Mouse (Mus musculus) ZHBTc4 (cell line): ENCODE data around the gene Slc39a13.
"Not testable (repeated sequence)": the region's sequence is repeated elsewhere in the genome, so short reads cannot be mapped to it uniquely, and the experiment has no call there.

Source experiments
- DNase-seq: peaks from one replicate; pipeline ENCODE4 v3.0.0-alpha.2; 2011; ENCODE audit warnings: low read depth, low spot score

The Slc39a13 gene

GRCm38 (mm10) chr2:91027391-91028214 lies 42.6 kb downstream of the Slc39a13 start:
- DNase-seq = no peak

GRCm38 (mm10) chr2:91026491-91026890 lies 43.7 kb downstream of the Slc39a13 start:
- no peak for DNase-seq

DNA sequence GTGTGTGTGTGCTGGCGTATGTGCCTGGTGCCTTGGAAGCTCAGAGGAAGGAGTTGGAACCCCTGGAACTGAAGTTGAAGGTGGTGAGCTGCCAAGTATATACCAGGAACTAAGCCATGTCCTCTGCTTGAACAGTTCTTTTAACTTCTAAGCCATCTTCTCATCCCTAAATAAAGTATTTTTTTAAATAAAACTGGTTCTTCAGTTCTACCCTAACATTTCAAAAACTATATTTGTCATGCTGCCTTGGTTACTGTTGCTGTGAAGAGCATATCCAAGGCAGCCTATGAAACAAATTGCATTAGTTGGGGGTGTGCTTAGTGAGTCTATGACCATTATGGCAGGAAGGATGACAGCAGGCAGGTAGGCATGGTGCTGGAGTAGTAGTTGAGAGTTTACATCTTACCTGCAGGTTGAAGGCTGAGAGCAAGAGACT lies 45.1 kb downstream of the Slc39a13 start:
- no peak for DNase-seq

DNA sequence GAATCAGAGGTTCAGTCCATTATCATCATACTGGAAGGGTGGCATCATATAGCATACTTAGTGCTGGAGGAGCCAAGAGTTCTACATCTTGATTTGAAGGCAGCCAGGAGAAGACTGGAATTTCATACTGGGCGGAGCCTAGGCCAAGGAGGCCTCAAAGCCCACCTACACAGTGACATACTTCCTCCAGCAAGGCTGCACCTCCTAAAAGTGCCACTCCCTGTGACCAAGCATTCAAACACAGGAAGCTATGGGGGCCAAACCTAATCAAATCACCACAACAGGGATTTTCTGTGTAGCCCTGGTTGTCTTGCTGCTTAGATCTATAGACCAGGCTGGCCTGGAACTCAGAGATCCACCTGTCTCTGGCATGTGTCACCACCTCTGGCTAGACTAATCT lies 46.3 kb downstream of the Slc39a13 start:
- peak; percentile 73 for DNase-seq

- peak; percentile 48 for DNase-seq
Measured at GRCm38 (mm10) chr2:91023131-91023530, 47.1 kb downstream of the Slc39a13 start.

DNA sequence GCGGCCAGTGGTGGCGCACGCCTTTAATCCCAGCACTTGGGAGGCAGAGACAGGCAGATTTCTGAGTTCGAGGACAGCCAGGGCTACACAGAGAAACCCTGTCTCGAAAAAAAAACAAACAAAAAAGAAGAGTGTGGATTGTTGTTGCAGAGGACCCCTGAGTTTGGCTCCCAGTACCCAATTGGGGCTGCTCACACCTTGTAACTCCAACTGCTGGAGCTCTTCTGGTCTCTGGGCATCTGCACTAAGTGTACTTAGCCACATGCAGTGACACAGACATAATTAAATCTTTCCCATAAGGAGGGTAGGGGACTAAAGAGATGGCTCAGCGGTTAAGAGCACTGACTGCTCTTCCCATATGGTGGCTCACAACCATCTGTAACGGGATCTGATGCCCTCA lies 48.0 kb downstream of the Slc39a13 start:
- not testable (repeated sequence) for DNase-seq

DNA sequence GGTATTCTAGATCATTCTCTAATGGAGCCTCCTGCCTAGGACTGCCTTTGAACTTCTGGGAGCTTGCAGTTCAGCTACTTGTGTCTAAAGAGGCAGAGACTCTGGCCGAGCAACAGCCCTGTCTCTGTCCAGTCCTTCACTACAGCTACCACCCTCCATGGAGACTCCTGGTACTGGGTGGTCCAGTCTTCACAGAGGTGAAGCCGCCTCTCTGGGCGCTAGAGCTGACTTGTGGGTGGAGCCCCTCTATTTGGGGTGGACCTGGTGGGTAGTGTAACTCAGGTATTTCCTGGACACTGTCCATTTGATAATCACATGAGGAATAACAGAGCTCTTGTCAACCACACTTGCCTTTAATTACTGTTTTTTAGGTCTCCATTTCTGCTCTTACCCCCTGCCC lies 50.3 kb downstream of the Slc39a13 start:
- DNase-seq = no peak

- DNase-seq = peak; percentile 52
Measured at GRCm38 (mm10) chr2:91018061-91018788, 52.0 kb downstream of the Slc39a13 start.

GRCm38 (mm10) chr2:91015386-91015785 lies 54.8 kb downstream of the Slc39a13 start:
- DNase-seq = no peak

DNA sequence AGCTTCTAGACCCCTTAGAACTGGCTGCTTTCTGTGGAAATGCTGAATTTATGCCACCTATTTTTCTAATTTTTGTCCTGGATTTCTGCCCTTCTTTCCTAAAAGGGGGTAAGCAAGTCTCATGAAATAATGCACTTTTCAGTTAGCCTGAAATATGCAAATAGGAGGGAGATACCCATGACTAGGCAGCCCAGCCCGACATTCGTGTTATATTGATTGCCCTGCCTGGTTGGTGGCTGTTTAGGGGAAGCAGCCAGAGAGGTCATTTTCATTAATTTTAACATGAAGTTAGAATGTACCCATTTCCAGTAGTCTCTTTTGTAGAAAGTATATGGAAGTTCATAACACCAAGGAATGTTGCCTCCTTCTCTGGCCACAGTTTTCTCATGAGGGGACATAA lies 56.3 kb downstream of the Slc39a13 start:
- no peak for DNase-seq
